Mouse (Mus musculus): ENCODE results near the gene Anxa6.

GRCm38 (mm10) chr11:54961921-54962320 lies 71.3 kb downstream of the Anxa6 start:
- TF ChIP-seq CTCF (IDR thresholded peaks at IDR 0.05; ENCODE audit: borderline replicate concordance, extremely low read depth, insufficient read depth, insufficient read length): no peak
- no peak for TF ChIP-seq POLR2A (IDR thresholded peaks at IDR 0.05; ENCODE audit: borderline replicate concordance, extremely low read depth, insufficient read depth, insufficient read length, poor library complexity, severe bottlenecking)
